Mouse (Mus musculus): ENCODE results near the gene Tmem192. TPM values are rescaled to one million over a fixed set of nuclear protein-coding genes. Genes with fewer than 3 reads are reported as not detected.

The Tmem192 gene
- polyA plus RNA-seq, 1 experiment from 2014 or later: 25.0 TPM

- Histone ChIP-seq H3K9ac (replicated peaks; ENCODE audit: low read depth, low read length) (no peak within 1 kb of the TSS), H3K4me3 (replicated peaks; ENCODE audit: low read length) (no peak within 1 kb of the TSS), H3K36me3 (ENCODE audit: control insufficient read depth, insufficient read depth) (no peaks in the 10 kb centered on the region), H3K4me2 (ENCODE audit: low read length) (no peak within 1 kb of the TSS), H3K27ac (ENCODE audit: low read length) (no peak within 1 kb of the TSS), H3K9me3 (ENCODE audit: control insufficient read depth, low read length) (no peaks in the 10 kb centered on the region), H3K27me3 (replicated peaks; ENCODE audit: control insufficient read depth, insufficient read depth, low read length) (no peaks in the 10 kb centered on the region), H3K4me1 (replicated peaks; ENCODE audit: control insufficient read depth, insufficient read depth, low read length) (no peaks in the 10 kb centered on the region)
- no peak for ATAC-seq
- WGBS: 83% methylated on average over 8 of the region's 8 CpGs
Observed at GRCm38 (mm10) chr8:65018423-65018822, 71.4 kb downstream of the Tmem192 start, which contains the start of the genes Trim61 and Trim60. TSS of gene Trim61 (minus strand) at chr8:65018523. TSS of gene Trim60 (minus strand) at chr8:65018584.

Other genes starting within 250 kb of the Tmem192 start
- 155 and 156 TPM in 2 replicates for gene Msmo1, start 213.4 kb upstream of the Tmem192 start, polyA plus RNA-seq (2015; fragmentation: Nextera tagmentation; extraction: Ambion mirVana)
- 30.1 and 32.9 TPM in 2 replicates for gene Klhl2, start 97.2 kb upstream of the Tmem192 start, polyA plus RNA-seq (2015; fragmentation: Nextera tagmentation; extraction: Ambion mirVana)
- gene Trim75, start 40.6 kb downstream of the Tmem192 start, polyA plus RNA-seq (2015; fragmentation: Nextera tagmentation; extraction: Ambion mirVana): 0.34 TPM in 1 of 2 replicates, not detected in the other
- gene Trim61, start 71.3 kb downstream of the Tmem192 start, polyA plus RNA-seq (2015; fragmentation: Nextera tagmentation; extraction: Ambion mirVana): not detected in 2 replicates
- gene Trim60, start 71.4 kb downstream of the Tmem192 start, polyA plus RNA-seq (2015; fragmentation: Nextera tagmentation; extraction: Ambion mirVana): not detected in 2 replicates
- gene Apela, start 90.2 kb downstream of the Tmem192 start, polyA plus RNA-seq (2015; fragmentation: Nextera tagmentation; extraction: Ambion mirVana): 0.45 and 1.1 TPM in 2 replicates
- gene Gm10663, start 127.8 kb downstream of the Tmem192 start, polyA plus RNA-seq (2015; fragmentation: Nextera tagmentation; extraction: Ambion mirVana): not detected in 2 replicates
- gene BC030870, start 182.4 kb downstream of the Tmem192 start, polyA plus RNA-seq (2015; fragmentation: Nextera tagmentation; extraction: Ambion mirVana): not detected in 2 replicates